Mouse (Mus musculus) gastrocnemius, adult 8-10 months (tissue): ENCODE data around the gene Prkd1. TPM values are rescaled to one million over a fixed set of nuclear protein-coding genes. Genes with fewer than 3 reads are reported as not detected.
"Not testable (repeated sequence)": the region's sequence is repeated elsewhere in the genome, so short reads cannot be mapped to it uniquely, and the experiment has no call there.

ENCODE experiments used
- DNase-seq, 2 experiments: peaks; one replicate each; pipeline ENCODE4 v3.0.0; 2022; ENCODE audit warnings: low spot score in 2 of 2
- total RNA-seq, 4 experiments: library from RNA; stranded (reverse); gene quantifications; 2 replicates each; pipeline ENCODE4 v1.2.4; 2022

The Prkd1 gene
- 1 to 10 TPM; 1.4 to 2.8 (median 1.8) TPM for total RNA-seq

DNA sequence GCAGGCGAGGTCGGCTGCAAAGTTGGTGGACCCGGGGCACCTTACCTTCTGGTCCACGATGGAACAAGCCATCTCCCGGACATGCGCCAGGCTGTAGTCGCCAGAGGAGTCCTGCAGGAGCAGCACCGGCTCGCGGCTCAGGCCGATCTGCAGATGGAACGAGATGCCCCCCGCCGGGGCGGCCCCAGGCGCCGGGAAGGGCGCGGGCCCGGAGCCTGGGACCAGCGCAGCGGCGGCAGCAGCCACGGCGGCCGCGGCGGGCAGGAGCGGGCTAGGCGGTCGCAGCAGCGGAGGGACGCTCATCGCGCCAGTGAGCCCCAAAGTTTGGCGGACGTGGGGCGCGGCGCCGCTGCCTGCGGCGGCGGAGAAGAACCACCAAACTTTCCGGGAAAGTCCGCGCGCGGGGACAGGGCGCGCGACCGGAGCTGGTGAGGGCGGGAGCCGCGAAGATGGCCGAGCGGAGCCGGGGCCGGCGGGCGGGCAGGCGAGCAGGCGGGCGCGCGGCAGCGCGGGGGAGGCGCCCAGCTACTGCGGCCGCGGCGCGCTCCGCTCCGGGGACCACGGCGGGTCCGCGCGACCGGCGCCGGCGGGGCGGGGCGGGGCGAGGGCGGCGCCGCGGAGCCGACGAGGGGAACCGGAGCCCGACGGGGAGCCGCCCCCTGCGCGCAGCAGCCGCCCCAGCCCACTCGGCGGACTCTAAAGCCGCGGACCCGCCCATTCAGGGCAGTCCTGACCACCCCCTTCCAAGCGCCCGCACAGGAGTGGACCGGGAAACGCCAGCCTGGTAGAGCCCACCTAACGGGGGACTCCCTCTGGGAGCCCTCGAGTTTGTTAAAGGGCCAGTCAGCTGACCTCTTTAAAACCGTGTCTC lies at the start of gene Prkd1:
Gene Prkd1 (minus strand): TSS at position 428 of the 871 bp plus-strand sequence.
- peak; percentile 27 to 47 for DNase-seq

DNA sequence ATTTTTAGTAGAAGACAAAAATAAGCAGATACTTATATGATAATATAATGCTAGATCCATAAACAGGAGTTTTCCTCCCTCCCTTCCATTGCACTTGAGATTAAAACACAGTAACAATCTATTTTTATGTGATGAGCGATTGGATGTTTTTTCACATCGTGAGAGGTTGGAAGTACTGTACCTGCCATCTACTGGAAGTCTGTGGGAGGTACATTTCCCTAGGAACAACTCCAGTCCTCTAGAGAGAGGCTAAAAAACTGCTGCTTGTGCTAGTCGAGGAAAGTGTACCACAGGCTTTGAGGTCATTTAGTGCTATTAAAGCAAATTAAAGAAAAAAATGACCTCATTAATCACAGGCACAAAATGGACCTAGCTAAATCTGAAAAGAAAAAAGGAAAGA lies 48.6 kb upstream of the Prkd1 start:
- DNase-seq = no peak

DNA sequence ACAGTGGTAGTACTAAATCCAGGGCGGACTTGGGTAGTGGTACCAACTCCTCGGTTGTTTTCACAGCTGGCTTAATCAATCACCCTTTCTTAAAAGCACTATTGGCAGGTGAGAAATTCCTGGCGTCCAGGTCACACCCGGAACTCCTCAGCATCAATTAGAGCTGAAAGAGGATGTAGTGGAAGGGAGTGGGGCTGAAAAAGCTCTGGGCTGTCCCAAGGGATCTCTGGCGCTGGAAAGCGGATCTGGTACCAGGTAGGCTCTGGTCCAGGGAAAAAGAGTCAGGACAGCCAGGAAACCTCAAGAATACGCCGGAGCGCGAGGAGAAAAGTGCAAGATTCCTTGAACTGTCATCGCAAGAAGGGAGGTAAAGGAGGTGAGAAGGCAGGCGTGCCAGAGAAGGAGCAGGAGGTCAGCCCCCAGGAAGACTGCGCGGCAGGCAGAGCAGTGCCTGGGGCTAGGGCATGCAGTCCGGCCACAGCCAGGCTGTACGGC lies 675 bp downstream of the Prkd1 start:
- no peak for DNase-seq

DNA sequence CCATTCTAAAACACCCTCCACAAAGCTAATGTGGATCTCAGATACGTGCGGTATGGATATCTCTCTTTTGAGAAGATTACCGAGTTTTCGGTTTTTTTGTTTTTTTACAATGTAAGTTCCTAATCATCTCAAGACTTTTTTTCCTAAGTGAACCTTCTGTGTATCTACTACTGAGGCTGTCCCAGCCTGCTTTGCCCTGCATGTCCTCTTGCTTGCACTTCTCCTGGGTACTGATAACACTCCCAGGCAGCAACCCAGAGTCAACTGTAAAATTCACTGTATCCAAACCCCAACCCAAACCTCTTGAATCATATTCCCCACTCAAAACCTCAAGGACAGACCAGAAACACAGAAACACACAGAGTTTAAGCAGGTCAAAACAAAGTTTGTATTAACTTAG lies 2.0 kb downstream of the Prkd1 start:
- DNase-seq = no peak

DNA sequence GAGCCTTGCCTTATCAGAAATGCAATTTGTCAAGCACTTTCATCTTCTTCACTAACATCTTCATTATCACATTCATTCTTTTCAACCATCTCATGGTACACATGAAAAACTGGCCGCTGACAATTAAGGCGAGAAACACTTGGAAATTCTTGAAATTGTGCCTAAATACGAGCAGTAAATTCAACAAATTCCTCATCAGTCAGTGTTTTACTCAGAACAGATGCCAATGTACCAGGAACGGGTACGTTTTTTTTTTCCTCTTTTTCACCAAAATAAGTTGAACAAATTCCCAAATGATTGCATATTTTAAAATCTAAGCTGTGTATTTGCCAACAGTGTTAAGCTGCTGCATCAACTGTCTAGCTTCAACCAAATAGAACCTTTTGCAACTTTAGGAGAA lies 6.2 kb downstream of the Prkd1 start:
- DNase-seq = no peak

DNA sequence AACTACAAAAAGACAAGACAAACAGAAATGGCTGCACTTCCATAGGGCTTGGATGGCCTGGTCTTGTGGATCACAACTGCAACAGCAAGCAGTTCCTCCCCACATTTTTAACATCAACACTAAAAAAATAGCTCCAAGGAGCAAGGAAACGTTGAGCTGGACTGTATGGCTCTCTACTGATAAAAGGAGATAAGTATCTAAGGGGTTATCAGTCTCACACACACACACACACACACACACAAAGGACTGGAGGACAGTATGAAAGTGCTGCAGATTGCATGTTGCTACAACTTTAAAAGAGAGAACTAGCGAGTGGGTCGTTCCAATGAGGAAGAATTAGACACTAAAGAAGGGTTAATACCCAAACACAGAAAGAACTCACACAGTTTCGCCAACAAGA lies 8.7 kb downstream of the Prkd1 start:
- no peak for DNase-seq

DNA sequence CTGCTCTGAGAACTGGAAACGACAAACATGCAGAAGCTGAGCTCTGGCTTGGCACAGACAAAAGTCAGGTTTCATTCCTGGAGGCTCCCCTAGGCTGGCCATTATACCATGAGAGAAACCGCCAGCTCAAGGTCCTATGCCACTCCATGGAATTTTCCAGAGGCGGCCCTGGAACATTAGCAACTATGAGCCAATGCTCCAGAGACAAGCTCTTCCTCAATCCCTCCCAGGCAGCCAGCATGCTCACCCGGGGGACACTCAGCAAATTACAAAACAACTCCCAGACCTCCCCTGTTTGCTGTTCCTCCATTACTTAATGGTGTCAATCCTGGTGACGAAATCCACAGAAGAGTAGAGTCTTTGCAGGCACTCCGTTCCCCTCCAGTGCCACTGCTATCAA lies 14.5 kb downstream of the Prkd1 start:
- DNase-seq = peak; percentile 6 to 21

DNA sequence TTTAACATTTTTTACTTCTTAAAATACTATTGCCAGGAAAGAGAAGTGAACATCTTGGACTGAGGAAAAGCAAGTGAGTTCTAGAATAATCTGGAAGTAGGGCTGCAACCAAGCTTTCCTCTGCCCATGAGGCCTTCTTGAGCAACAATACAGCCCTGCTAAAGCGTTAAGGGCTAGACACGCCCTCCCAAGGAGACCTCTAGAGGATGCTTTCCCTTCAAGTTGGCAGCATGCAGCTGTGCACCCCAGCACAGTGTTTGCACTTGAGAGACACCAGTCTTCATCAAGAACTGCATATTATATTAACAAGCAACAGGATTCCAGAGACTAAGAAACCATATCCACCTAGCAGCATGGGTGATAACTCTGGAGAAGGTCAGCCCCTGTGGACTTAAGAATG lies 22.8 kb downstream of the Prkd1 start:
- DNase-seq = not testable (repeated sequence)

DNA sequence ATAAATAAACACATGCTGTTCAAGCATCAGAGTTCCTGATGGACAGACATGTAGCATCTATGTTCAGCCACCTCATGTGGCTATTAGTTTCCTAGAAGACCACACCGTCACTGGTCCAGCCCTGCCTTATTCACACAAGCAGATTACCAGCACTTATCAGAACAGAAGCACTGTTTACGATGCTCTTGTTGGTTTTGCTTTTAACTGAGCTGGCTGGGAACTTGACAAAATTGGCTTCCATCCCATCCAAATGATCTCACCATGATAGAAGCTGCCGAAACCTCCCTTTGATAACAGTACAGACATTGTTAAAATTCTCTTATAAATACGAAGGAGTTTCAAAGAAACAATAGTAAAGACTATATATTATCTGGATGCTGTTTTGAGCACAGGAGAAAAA lies 24.7 kb downstream of the Prkd1 start:
- DNase-seq = no peak

DNA sequence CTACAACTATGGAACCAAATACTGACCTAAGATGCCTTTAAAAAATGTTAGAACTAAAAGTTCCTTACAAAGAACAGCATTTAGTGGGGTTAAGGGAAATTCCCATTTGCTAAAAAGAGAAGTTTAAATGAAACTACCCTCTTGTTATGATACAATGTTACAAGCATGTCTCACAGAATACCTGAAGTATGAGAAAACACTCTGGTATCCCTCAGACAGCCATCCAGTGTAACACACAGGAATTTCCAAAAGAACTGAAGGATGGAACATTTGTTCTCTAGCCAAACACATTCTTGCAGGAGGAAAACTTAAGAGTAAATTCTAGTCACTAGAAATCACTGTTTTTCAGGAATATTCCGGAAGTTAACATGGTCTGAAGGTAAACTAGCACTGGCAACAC lies 33.0 kb downstream of the Prkd1 start:
- no peak for DNase-seq

DNA sequence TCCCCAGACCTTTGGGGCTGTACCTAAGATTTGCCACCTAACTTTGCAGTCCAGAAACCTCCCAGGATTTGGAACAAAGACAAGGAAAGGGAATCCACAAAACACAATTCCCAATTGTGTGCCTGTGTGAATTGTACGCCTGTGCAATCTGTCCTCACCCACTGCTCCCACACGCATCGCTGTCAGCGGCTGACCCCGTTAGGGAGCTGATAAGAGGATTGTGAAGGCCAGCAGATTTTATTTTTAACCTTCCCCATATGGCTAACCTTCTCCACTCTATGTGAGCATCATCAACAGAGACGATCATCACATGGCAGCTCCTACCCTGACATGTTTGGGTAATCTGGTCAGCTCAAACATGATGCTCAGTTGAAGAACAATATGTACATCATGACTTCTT lies 34.6 kb downstream of the Prkd1 start:
- no peak for DNase-seq

DNA sequence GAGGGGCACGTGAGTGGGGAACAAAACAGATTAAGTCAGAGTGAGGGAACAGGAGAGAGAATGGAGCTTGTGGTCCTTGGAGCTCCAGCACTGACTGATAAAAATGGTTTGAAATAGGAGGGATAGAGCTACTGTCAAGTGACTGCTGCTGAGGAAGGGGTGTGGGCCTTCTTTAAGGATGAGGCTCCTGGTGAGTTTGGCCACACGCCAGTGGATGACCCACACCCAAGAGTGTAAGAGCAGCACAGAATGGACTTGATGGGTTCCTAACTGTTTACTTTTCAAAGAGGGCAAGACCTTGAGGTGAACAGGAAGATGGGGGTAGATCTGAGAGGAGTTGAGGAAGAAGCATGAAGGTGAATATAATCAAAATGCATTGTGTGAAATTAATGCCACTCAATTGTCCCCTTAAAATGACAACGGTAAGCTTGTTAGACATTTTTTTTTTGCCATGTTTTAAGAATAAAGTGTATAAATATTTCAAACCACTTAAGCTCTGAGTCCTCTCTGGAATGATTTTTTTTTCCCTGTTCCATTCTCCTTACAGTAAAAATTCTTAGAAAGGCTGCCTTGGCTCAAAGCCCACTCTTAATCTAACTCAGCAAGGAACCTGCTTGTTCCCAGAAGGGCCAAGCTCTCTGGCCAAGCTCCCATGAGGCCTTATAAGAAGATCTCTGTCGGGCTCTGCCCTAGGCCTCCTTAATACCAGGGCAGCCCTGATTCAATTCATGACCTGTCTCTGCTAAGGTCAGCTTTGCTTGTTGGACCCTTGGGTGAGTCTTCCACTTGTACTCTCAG lies 42.0 kb downstream of the Prkd1 start:
- no peak for DNase-seq

DNA sequence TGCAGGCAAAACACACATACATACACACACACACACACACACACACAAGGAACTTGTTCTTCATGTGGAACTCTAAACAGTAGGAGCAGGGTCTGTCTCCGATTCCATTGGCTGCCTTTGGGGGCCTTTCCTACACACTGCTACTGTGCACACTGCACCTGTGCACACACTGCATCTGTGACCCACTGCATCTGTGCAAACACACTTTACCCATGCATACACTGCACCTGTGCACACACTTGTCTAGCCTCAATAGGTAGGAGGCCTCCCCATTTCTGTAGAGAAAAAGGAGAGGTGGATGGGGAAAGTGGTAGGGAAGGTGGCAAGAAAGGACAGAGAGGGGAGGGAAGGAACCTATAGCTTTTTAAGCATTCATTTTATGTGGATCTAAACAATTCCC lies 49.5 kb downstream of the Prkd1 start:
- no peak for DNase-seq

DNA sequence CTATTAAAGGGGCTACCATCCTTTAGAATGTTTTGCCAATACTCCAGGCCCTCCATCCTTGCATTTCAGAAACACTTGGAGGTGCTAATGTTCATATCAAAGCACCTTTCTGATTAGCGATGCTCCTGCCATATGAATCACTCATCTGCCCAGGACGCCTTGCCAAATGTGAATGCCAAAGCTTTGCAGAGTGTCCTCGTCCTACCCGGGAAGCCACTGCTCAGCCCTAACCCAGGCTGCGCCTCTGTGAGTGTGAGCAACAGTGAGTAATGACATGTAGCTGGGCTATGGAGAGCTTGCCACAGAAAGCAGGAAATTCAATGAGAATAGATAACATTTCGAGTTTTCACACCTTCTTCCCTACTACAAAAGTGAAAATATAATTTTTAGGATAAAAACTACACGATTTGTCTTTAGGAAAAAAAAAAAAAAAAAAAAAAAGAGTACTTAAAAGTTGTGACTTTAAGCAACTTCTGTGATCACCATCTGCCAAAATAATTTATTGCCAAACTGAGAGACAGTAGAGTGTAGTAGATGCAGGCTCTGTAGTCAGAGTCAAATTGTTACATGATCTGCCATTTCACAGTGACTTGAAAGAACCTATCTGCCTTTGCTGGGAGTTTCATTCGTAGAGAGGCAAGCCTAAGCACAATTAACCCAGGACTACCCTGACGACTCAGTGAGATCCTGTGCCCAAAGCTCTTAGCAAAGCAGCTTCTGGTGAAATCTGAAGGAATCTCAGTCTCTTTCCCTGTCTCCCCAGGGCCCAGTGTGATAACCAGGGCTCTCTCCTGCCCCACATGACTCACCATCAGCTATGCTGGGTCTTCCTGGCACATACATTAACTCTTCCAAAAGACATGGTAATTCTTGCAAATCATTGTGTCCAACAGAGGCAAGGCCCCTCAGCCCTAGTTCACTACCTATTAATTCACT lies 50.6 kb downstream of the Prkd1 start:
- DNase-seq = no peak

DNA sequence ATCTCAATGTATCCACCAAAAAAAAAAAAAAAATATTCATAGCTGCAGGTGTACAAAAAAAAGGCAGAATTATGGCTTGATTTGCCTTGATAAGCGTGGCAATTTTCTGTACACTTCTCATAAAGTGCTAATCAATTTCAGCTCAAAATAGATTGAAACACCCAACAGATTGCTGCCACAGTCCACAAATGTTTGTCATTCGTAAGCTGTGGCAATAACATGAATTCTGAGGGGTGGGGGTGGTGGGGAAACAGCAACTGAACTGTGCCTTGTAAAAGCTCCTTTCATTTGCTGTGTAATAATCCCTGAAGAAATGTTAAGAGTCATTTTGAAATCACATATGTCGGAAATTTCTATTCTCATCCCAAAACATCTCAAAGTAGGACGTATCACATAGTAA lies 51.4 kb downstream of the Prkd1 start:
- no peak for DNase-seq

DNA sequence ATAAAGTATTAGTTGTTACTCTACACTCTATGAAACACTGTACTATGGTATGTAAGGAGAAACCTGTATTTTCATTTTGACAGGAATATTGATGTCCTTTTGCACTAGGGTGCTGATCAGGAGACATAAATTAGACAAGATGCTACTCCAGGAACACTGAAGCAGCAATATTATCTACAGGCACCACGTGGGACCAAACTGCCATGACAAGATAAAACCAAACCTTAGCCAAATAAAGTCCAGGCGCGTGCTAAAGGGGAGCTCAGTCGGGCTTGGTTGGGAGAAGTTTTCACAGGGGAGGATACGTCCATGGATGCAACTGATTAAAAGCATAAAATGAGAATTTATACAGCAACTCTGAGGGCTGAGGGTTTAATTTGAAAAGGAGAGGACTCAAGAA lies 53.1 kb downstream of the Prkd1 start:
- DNase-seq = no peak

DNA sequence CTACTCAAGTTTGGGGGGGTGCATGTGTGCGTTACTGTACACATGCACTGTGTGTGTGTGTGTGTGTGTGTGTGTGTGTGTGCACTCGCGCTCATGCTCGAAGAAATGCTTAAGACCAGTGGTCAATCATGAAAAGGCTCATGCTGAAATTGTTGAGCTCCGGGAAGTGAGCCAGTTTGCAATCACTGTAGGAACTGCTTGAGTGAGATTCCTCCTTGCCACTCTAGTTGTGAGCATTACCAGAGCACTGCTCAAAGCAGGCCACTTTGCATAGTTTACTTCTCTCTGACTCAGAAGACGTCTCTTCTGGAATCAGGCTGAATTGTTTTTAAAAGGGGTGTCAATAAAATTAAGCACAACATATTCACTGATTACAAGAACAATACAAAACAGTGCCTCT lies 54.4 kb downstream of the Prkd1 start:
- no peak for DNase-seq

DNA sequence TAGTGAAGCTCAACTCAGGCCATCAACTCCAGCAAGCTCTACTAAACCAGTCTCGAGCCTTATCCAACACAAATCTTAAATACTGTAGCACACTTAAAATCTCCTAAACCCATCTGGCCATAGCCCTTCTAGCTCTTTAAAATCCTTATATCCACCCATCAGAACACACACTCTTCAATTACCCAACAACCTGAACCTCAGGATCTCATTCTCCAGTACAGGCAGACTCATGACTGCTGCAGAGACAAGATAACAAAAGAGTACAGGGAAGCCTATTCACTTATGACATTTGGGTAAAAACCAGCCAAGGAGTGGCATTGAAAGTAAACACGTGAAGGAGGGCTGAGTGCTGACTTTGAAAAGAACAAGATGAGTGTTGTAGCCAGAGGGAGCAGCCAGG lies 55.4 kb downstream of the Prkd1 start:
- DNase-seq = no peak

DNA sequence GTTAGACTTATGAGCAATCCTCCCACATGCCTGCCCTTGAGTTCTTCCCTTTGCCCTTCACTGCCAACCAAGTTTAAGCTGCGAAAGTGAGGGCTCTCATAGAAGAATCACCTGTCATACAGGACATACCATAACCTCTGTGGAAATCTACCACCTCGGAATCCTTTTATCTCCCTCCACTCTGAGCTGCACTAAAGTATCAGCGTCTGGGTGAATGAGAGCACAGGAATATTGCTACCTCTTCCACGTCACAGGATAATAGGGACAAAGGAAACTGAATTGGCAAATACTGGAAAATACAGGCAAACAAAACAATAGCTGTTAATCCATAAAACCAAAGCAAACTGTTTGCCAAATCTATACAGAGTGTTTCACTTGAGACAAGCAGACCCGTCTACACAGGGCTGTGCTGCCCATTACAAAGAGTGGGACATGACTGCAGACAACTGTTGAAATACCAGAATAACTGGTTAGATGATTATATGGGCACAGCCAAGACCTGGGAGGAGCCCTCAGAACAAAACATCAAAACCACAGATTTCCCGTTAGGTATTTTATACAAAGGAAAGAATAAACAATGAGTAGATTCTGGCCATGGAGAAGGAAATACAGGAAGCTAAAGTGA lies 60.6 kb downstream of the Prkd1 start:
- DNase-seq = no peak

DNA sequence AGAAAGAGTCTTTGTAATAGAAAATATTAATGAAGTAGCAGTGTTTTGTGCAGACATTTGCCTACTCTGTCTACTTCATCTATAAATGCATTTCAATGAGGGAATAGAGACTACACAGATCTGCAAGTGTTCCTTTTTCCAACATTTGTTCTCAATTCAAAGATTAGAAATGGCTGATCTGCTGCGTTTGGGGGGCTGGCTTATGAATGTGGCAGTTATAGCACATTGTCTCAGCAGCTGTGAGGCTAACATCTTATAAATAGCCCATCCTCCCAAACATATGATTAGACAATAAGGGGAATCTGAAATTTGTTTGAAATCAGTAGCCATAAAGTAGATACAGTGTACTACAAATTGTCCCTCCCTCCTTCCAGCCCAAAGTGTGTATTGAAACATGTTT lies 83.7 kb downstream of the Prkd1 start:
- no peak for DNase-seq

DNA sequence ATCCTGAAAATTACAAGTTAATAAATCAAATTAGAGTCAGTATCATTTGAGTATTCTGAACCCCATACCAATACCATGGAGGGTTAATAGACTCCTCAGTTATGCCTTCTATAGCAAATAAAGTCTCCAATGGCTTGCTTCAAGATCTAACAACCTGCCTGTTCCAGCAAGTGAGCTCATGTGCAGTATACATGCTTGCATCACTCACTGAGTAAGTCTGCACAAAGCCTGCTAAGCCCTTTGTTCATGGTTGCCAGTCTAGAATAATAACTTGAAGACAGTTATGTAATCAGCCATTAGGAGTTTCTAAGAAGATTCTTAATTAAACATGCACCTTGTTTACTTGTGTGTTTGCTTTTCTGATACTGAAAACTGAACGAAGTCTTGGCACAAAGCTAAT lies 88.4 kb downstream of the Prkd1 start:
- no peak for DNase-seq
